ENCODE assay signal across 35 mouse cellular contexts in genomic region chr3:97600050-97600832, GRCm38 (mm10).
"Had no signal": no experiment of that assay in that cellular context is flagged by ENCODE, and none has a peak within 500 bp of the region (broad histone marks: within the 10 kb centered on the region; RNA-seq: fewer than 3 reads in every experiment).

No protein-coding gene starts in this region.

- DNase-seq: heart, postnatal 10 days; heart, postnatal 14 days; heart, postnatal 36 days; heart, postnatal 4 days; kidney, adult 11 months; kidney, adult 18-20 months; kidney, adult 2 months; kidney, adult 8-10 months; kidney, adult 9 months; kidney, postnatal 10 days; kidney, postnatal 14 days; kidney, postnatal 25 days; kidney, postnatal 36 days; kidney, postnatal 4 days; layer of hippocampus, adult 9-11 months; layer of hippocampus, postnatal 36 days had no signal

- H3K9ac ChIP-seq: heart, embryonic 12.5 days; heart, embryonic 13.5 days; heart, embryonic 15.5 days; hindbrain, embryonic 12.5 days; hindbrain, embryonic 13.5 days; hindbrain, embryonic 14.5 days; hindbrain, embryonic 15.5 days; intestine, embryonic 15.5 days; kidney, embryonic 15.5 days had no signal

- H3K4me3 ChIP-seq: heart, embryonic 10.5 days; heart, embryonic 12.5 days; heart, embryonic 13.5 days; heart, embryonic 15.5 days; hindbrain, embryonic 10.5 days; hindbrain, embryonic 12.5 days; hindbrain, embryonic 13.5 days; hindbrain, embryonic 15.5 days; intestine, embryonic 15.5 days; kidney, embryonic 15.5 days; layer of hippocampus, adult 2 months had no signal

- ATAC-seq: hindbrain, embryonic 16.5 days; hindbrain, postnatal 0 days; inflammation-experienced regulatory T-cells, adult 6 months; intestine, embryonic 15.5 days; intestine, embryonic 16.5 days; intestine, postnatal 0 days had no signal

- H3K27ac ChIP-seq: heart, embryonic 10.5 days; heart, embryonic 13.5 days; heart, embryonic 15.5 days; hindbrain, embryonic 10.5 days; hindbrain, embryonic 12.5 days; hindbrain, embryonic 13.5 days; hindbrain, embryonic 14.5 days; hindbrain, embryonic 15.5 days; hindbrain, postnatal 0 days; intestine, embryonic 15.5 days; kidney, embryonic 15.5 days; kidney, postnatal 0 days; layer of hippocampus, adult 2 months had no signal

- H3K9me3 ChIP-seq: heart, embryonic 10.5 days; heart, embryonic 12.5 days; heart, embryonic 13.5 days; heart, embryonic 15.5 days; hindbrain, embryonic 10.5 days; hindbrain, embryonic 12.5 days; hindbrain, embryonic 13.5 days; hindbrain, embryonic 15.5 days; intestine, embryonic 15.5 days; kidney, embryonic 15.5 days had no signal

- H3K4me2 ChIP-seq: heart, embryonic 11.5 days; heart, embryonic 12.5 days; heart, embryonic 13.5 days; heart, embryonic 15.5 days; hindbrain, embryonic 12.5 days; hindbrain, embryonic 13.5 days; hindbrain, embryonic 14.5 days; hindbrain, embryonic 15.5 days; intestine, embryonic 15.5 days; kidney, embryonic 15.5 days had no signal

- H3K36me3 ChIP-seq: hindbrain, embryonic 15.5 days had no signal

- H3K4me1 ChIP-seq: heart, embryonic 10.5 days; heart, embryonic 12.5 days; heart, embryonic 15.5 days; hindbrain, embryonic 10.5 days; hindbrain, embryonic 12.5 days; hindbrain, embryonic 13.5 days; hindbrain, embryonic 15.5 days; intestine, embryonic 15.5 days; kidney, embryonic 15.5 days had no signal

- H3K27me3 ChIP-seq: heart, embryonic 12.5 days; heart, embryonic 13.5 days; heart, embryonic 15.5 days; hindbrain, embryonic 12.5 days; hindbrain, embryonic 13.5 days; hindbrain, embryonic 15.5 days; intestine, embryonic 15.5 days; kidney, embryonic 15.5 days had no signal
